Mouse (Mus musculus): ENCODE measurements at regions not wholly inside any gene's neighbourhood (a gene's known extent, or its start where the extent isn't known, plus 50 kb on each side); places are given as distances from the start of the nearest gene placed in this dataset.

- Histone ChIP-seq H3K27me3 (ENCODE audit: control insufficient read depth, insufficient read depth, insufficient read length) (no peaks in the 10 kb centered on the region), H3K36me3 (ENCODE audit: control insufficient read depth, insufficient read depth) (no peaks in the 10 kb centered on the region), H3K4me3 (ENCODE audit: insufficient read depth, poor library complexity, severe bottlenecking) (no peak overlapping the region), H3ac (ENCODE audit: control insufficient read depth, insufficient read length, low read depth) (no peak overlapping the region), H3K79me3 (ENCODE audit: low read depth) (no peaks in the 10 kb centered on the region), H3K79me2 (ENCODE audit: control insufficient read depth, insufficient read depth) (no peaks in the 10 kb centered on the region)
- TF ChIP-seq MAX (IDR thresholded peaks at IDR 0.05) = no peak
- no peak for TF ChIP-seq FOSL1 (IDR thresholded peaks at IDR 0.05; ENCODE audit: insufficient read depth, low read length, poor library complexity, severe bottlenecking)
- no peak for TF ChIP-seq CEBPB (IDR thresholded peaks at IDR 0.05; ENCODE audit: low read depth)
- TF ChIP-seq CTCF (IDR thresholded peaks at IDR 0.05; ENCODE audit: control insufficient read depth, insufficient read depth, insufficient read length) = no peak
These were observed 130.7 kb upstream of the D16Ertd472e start for GRCm38 (mm10) chr16:78707165-78707564.

- Histone ChIP-seq H3K79me3 (ENCODE audit: low read depth) (no peaks in the 10 kb centered on the region), H3K4me3 (ENCODE audit: insufficient read depth, poor library complexity, severe bottlenecking) (no peak overlapping the region), H3ac (ENCODE audit: control insufficient read depth, insufficient read length, low read depth) (no peak overlapping the region), H3K79me2 (ENCODE audit: control insufficient read depth, insufficient read depth) (no peaks in the 10 kb centered on the region), H3K36me3 (ENCODE audit: control insufficient read depth, insufficient read depth) (no peaks in the 10 kb centered on the region), H3K27me3 (ENCODE audit: control insufficient read depth, insufficient read depth, insufficient read length) (no peaks in the 10 kb centered on the region)
- no peak for TF ChIP-seq MYOG (IDR thresholded peaks at IDR 0.05; ENCODE audit: control insufficient read depth, extremely low read depth, insufficient read length)
These were observed 121.2 kb upstream of the D16Ertd472e start for GRCm38 (mm10) chr16:78697514-78698209.

- Histone ChIP-seq H3ac (ENCODE audit: control insufficient read depth, insufficient read length, low read depth) (no peak overlapping the region), H3K79me3 (ENCODE audit: low read depth) (no peaks in the 10 kb centered on the region), H3K27me3 (ENCODE audit: control insufficient read depth, insufficient read depth, insufficient read length) (no peaks in the 10 kb centered on the region), H3K36me3 (ENCODE audit: control insufficient read depth, insufficient read depth) (no peaks in the 10 kb centered on the region), H3K79me2 (ENCODE audit: control insufficient read depth, insufficient read depth) (no peaks in the 10 kb centered on the region), H3K4me3 (ENCODE audit: insufficient read depth, poor library complexity, severe bottlenecking) (no peak overlapping the region)
- TF ChIP-seq MYOG (IDR thresholded peaks at IDR 0.05; ENCODE audit: control insufficient read depth, extremely low read depth, insufficient read length) (no peak), MAX (IDR thresholded peaks at IDR 0.05) (no peak), USF1 (IDR thresholded peaks at IDR 0.05; ENCODE audit: low read depth) (no peak), CTCF (IDR thresholded peaks at IDR 0.05; ENCODE audit: control insufficient read depth, insufficient read depth, insufficient read length) (no peak), CEBPB (IDR thresholded peaks at IDR 0.05; ENCODE audit: low read depth) (no peak), FOSL1 (IDR thresholded peaks at IDR 0.05; ENCODE audit: insufficient read depth, low read length, poor library complexity, severe bottlenecking) (no peak), MYOD1 (IDR thresholded peaks at IDR 0.05; ENCODE audit: control insufficient read depth, insufficient read length, low read depth) (no peak)
These were observed 111.7 kb upstream of the D16Ertd472e start for GRCm38 (mm10) chr16:78688251-78688650.

- H3K79me3 ChIP-seq (ENCODE audit: low read depth) = no peaks in the 10 kb centered on the region
- no peaks in the 10 kb centered on the region for H3K79me2 ChIP-seq (ENCODE audit: control insufficient read depth, insufficient read depth)
- TF ChIP-seq USF1 (IDR thresholded peaks at IDR 0.05; ENCODE audit: low read depth) (no peak), MYOG (IDR thresholded peaks at IDR 0.05; ENCODE audit: control insufficient read depth, extremely low read depth, insufficient read length) (no peak), MAX (IDR thresholded peaks at IDR 0.05) (no peak), MYOD1 (IDR thresholded peaks at IDR 0.05; ENCODE audit: control insufficient read depth, insufficient read length, low read depth) (no peak), FOSL1 (IDR thresholded peaks at IDR 0.05; ENCODE audit: insufficient read depth, low read length, poor library complexity, severe bottlenecking) (no peak), CTCF (IDR thresholded peaks at IDR 0.05; ENCODE audit: control insufficient read depth, insufficient read depth, insufficient read length) (no peak), CEBPB (IDR thresholded peaks at IDR 0.05; ENCODE audit: low read depth) (no peak)
- no peak overlapping the region for H3K4me3 ChIP-seq (ENCODE audit: insufficient read depth, poor library complexity, severe bottlenecking)
- no peak overlapping the region for H3ac ChIP-seq (ENCODE audit: control insufficient read depth, insufficient read length, low read depth)
- H3K27me3 ChIP-seq (ENCODE audit: control insufficient read depth, insufficient read depth, insufficient read length) = no peaks in the 10 kb centered on the region
- no peaks in the 10 kb centered on the region for H3K36me3 ChIP-seq (ENCODE audit: control insufficient read depth, insufficient read depth)
These were observed 108.7 kb upstream of the D16Ertd472e start for GRCm38 (mm10) chr16:78685160-78685559.

GRCm38 (mm10) chr16:78684031-78684430 lies 107.5 kb upstream of the D16Ertd472e start:
- no peaks in the 10 kb centered on the region for H3K79me3 ChIP-seq (ENCODE audit: low read depth)
- no peaks in the 10 kb centered on the region for H3K79me2 ChIP-seq (ENCODE audit: control insufficient read depth, insufficient read depth)
- H3K27me3 ChIP-seq (ENCODE audit: control insufficient read depth, insufficient read depth, insufficient read length) = no peaks in the 10 kb centered on the region
- no peak overlapping the region for H3K4me3 ChIP-seq (ENCODE audit: insufficient read depth, poor library complexity, severe bottlenecking)
- H3ac ChIP-seq (ENCODE audit: control insufficient read depth, insufficient read length, low read depth) = no peak overlapping the region
- no peaks in the 10 kb centered on the region for H3K36me3 ChIP-seq (ENCODE audit: control insufficient read depth, insufficient read depth)
- TF ChIP-seq CTCF (IDR thresholded peaks at IDR 0.05; ENCODE audit: control insufficient read depth, insufficient read depth, insufficient read length) = no peak
- TF ChIP-seq CEBPB (IDR thresholded peaks at IDR 0.05; ENCODE audit: low read depth) = no peak
- TF ChIP-seq MYOD1 (IDR thresholded peaks at IDR 0.05; ENCODE audit: control insufficient read depth, insufficient read length, low read depth) = no peak
- no peak for TF ChIP-seq USF1 (IDR thresholded peaks at IDR 0.05; ENCODE audit: low read depth)
- no peak for TF ChIP-seq MAX (IDR thresholded peaks at IDR 0.05)
- no peak for TF ChIP-seq MYOG (IDR thresholded peaks at IDR 0.05; ENCODE audit: control insufficient read depth, extremely low read depth, insufficient read length)
- TF ChIP-seq FOSL1 (IDR thresholded peaks at IDR 0.05; ENCODE audit: insufficient read depth, low read length, poor library complexity, severe bottlenecking) = no peak

- Histone ChIP-seq H3K79me3 (ENCODE audit: low read depth) (no peaks in the 10 kb centered on the region), H3K79me2 (ENCODE audit: control insufficient read depth, insufficient read depth) (no peaks in the 10 kb centered on the region), H3K27me3 (ENCODE audit: control insufficient read depth, insufficient read depth, insufficient read length) (no peaks in the 10 kb centered on the region), H3K36me3 (ENCODE audit: control insufficient read depth, insufficient read depth) (no peaks in the 10 kb centered on the region), H3ac (ENCODE audit: control insufficient read depth, insufficient read length, low read depth) (no peak overlapping the region), H3K4me3 (ENCODE audit: insufficient read depth, poor library complexity, severe bottlenecking) (no peak overlapping the region)
- TF ChIP-seq CEBPB (IDR thresholded peaks at IDR 0.05; ENCODE audit: low read depth) = no peak
- TF ChIP-seq FOSL1 (IDR thresholded peaks at IDR 0.05; ENCODE audit: insufficient read depth, low read length, poor library complexity, severe bottlenecking) = no peak
- TF ChIP-seq USF1 (IDR thresholded peaks at IDR 0.05; ENCODE audit: low read depth) = no peak
- no peak for TF ChIP-seq MAX (IDR thresholded peaks at IDR 0.05)
- TF ChIP-seq CTCF (IDR thresholded peaks at IDR 0.05; ENCODE audit: control insufficient read depth, insufficient read depth, insufficient read length) = no peak
- no peak for TF ChIP-seq MYOD1 (IDR thresholded peaks at IDR 0.05; ENCODE audit: control insufficient read depth, insufficient read length, low read depth)
- no peak for TF ChIP-seq MYOG (IDR thresholded peaks at IDR 0.05; ENCODE audit: control insufficient read depth, extremely low read depth, insufficient read length)
These were observed 84.6 kb upstream of the D16Ertd472e start for GRCm38 (mm10) chr16:78661126-78661525.

Data from C2C12 (cell line).